In the genomic region with DNA sequence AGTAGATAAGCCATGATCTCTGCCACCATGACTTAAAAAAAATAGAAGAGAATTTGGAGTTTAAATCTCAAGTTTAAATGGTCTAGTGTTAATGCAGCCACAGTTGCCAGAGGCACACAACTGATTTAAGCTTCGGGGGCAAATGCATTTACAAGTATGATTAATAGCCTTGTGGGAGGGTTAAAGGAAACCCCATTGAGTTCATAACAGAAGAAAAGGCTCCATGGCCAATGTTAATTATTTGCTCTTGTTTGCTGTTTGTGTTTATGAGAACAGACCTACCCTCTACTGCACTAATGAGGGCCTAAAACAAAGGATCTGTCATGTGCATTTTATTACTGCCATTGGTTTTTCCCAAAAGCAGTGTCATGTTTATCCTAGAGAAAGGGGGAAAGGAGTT, we compare ENCODE assay signal across 26 mouse cellular contexts.
DNase-seq lines count a peak whose midpoint lies in the region; ATAC-seq lines count a peak whose summit lies in the region.
"Had no signal": no experiment of that assay in that cellular context is flagged by ENCODE, and none has a peak within 500 bp of the region (broad histone marks: within the 10 kb centered on the region; RNA-seq: fewer than 3 reads in every experiment).

No protein-coding gene starts in this region.

- H3K4me2 ChIP-seq in limb, embryonic 12.5 days, result no peak overlapping the region
- H3K4me2 ChIP-seq: embryonic facial prominence, embryonic 13.5 days; embryonic facial prominence, embryonic 15.5 days; forebrain, embryonic 12.5 days had no signal

- ATAC-seq in limb, embryonic 12.5 days (ENCODE audit: insufficient number of reproducible peaks, insufficient read depth, low FRiP score, low TSS enrichment, low read depth), result no peak
- ATAC-seq: CD4-positive, CD25-positive, alpha-beta regulatory T cell, adult 4 months; forebrain, embryonic 14.5 days; forebrain, embryonic 16.5 days had no signal

- 0 out of 2 replicates have a peak overlapping the region, but pooled peaks have one; percentile 56 for H3K27ac ChIP-seq in limb, embryonic 12.5 days
- no peak overlapping the region for H3K27ac ChIP-seq in limb, embryonic 10.5 days
- H3K27ac ChIP-seq: embryonic facial prominence, embryonic 13.5 days; embryonic facial prominence, embryonic 15.5 days; forebrain, embryonic 10.5 days; forebrain, embryonic 12.5 days had no signal

- no peak overlapping the region for H3K9ac ChIP-seq in limb, embryonic 12.5 days (replicated peaks)
- H3K9ac ChIP-seq: embryonic facial prominence, embryonic 13.5 days; embryonic facial prominence, embryonic 15.5 days; forebrain, embryonic 12.5 days had no signal

- WGBS in limb, embryonic 12.5 days, result 25% methylated on average over 1 of the region's 1 CpGs
- WGBS in limb, embryonic 10.5 days, result 56% methylated on average over 1 of the region's 1 CpGs

- no peaks in the 10 kb centered on the region for H3K9me3 ChIP-seq in limb, embryonic 12.5 days
- no peaks in the 10 kb centered on the region for H3K9me3 ChIP-seq in limb, embryonic 10.5 days (replicated peaks)
- H3K9me3 ChIP-seq: embryonic facial prominence, embryonic 13.5 days; embryonic facial prominence, embryonic 15.5 days; forebrain, embryonic 10.5 days; forebrain, embryonic 12.5 days; G1E had no signal

- no peak for DNase-seq in limb, embryonic 10.5 days (ENCODE audit: low spot score)
- peak; percentile 76 for DNase-seq in retina, postnatal 1 day
- DNase-seq in retina, embryonic 14.5 days (ENCODE audit: low spot score), result no peak
- DNase-seq in left cerebral cortex, adult 11 months (ENCODE audit: low spot score), result no peak
- DNase-seq: adrenal gland, adult 2 months; adrenal gland, postnatal 10 days; adrenal gland, postnatal 25 days; B cell, adult 2 months; cerebellum, adult 11 months; cerebellum, adult 18-20 months; cerebellum, adult 8-10 months; cerebellum, adult 9-11 months; cerebellum, postnatal 14 days; cerebellum, postnatal 36 days; embryo, embryonic 11 days had no signal

- H3K36me3 ChIP-seq in limb, embryonic 12.5 days, result no peaks in the 10 kb centered on the region; the same call in 1 of the 2 replicates
- H3K36me3 ChIP-seq in limb, embryonic 10.5 days, result peaks cover 16% of the 10 kb centered on the region
- H3K36me3 ChIP-seq: embryonic facial prominence, embryonic 13.5 days; embryonic facial prominence, embryonic 15.5 days; forebrain, embryonic 10.5 days; forebrain, embryonic 12.5 days; G1E had no signal

- H3K27me3 ChIP-seq in limb, embryonic 12.5 days, result no peaks in the 10 kb centered on the region
- H3K27me3 ChIP-seq in limb, embryonic 10.5 days (ENCODE audit: low read depth, poor library complexity, severe bottlenecking), result 0 out of 2 replicates have a peak, but pooled peaks cover 14% of the 10 kb centered on the region
- H3K27me3 ChIP-seq: CH12.LX; embryonic facial prominence, embryonic 13.5 days; embryonic facial prominence, embryonic 15.5 days had no signal

- peaks cover 33% of the 10 kb centered on the region for H3K4me1 ChIP-seq in limb, embryonic 12.5 days (replicated peaks)
- H3K4me1 ChIP-seq in limb, embryonic 10.5 days, result peaks cover 10% of the 10 kb centered on the region; the same call in 1 of the 2 replicates
- H3K4me1 ChIP-seq: embryonic facial prominence, embryonic 15.5 days; forebrain, embryonic 12.5 days had no signal

- H3K4me3 ChIP-seq in limb, embryonic 12.5 days (replicated peaks), result no peak overlapping the region
- H3K4me3 ChIP-seq in limb, embryonic 10.5 days, result no peak overlapping the region
- H3K4me3 ChIP-seq: embryonic facial prominence, embryonic 13.5 days; embryonic facial prominence, embryonic 15.5 days; erythroblast, embryonic 14.5 days; forebrain, embryonic 10.5 days; forebrain, embryonic 12.5 days had no signal
